Mouse (Mus musculus) intestine, postnatal 0 days (tissue): ENCODE measurements around the gene Nacc1. TPM values are rescaled to one million over a fixed set of nuclear protein-coding genes. Genes with fewer than 3 reads are reported as not detected.

Experiments used
- ATAC-seq: fragments of 200-750 bp; cut with Nextera tagmentation; 2 replicates; pipeline ENCODE4 v1.8.0; 2017; ENCODE audit warnings: mild to moderate bottlenecking, moderate TSS enrichment, moderate library complexity
- H3K27ac ChIP-seq: fragments of 300-500 bp; sonication (generic); 2 replicates; pipeline ENCODE4 v1.5.1; 2014; ENCODE audit warnings: mild to moderate bottlenecking, low read depth, low read length, moderate library complexity
- H3K27me3 ChIP-seq: fragments of 300-500 bp; sonication (generic); replicated peaks from 2 replicates; pipeline ENCODE4 v1.6.1; 2014; ENCODE audit warnings: low read length, mixed read lengths; ENCODE audit not compliant: control insufficient read depth, insufficient read depth
- H3K36me3 ChIP-seq: fragments of 300-500 bp; sonication (generic); 2 replicates; pipeline ENCODE4 v1.6.1; 2014; ENCODE audit warnings: mild to moderate bottlenecking, moderate library complexity; ENCODE audit not compliant: control insufficient read depth, insufficient read depth
- H3K4me1 ChIP-seq: fragments of 300-500 bp; sonication (generic); replicated peaks from 2 replicates; pipeline ENCODE4 v1.6.1; 2014; ENCODE audit warnings: antibody characterized with exemption, low read length, mixed read lengths; ENCODE audit not compliant: control insufficient read depth, insufficient read depth
- H3K4me2 ChIP-seq: fragments of 300-500 bp; sonication (generic); replicated peaks from 2 replicates; pipeline ENCODE4 v1.6.1; 2014; ENCODE audit warnings: low read depth, mild to moderate bottlenecking, moderate library complexity
- H3K4me3 ChIP-seq: fragments of 300-500 bp; sonication (generic); 2 replicates; pipeline ENCODE4 v1.5.1; 2014; ENCODE audit warnings: low read depth, low read length
- H3K9ac ChIP-seq: fragments of 300-500 bp; sonication (generic); 2 replicates; pipeline ENCODE4 v1.6.1; 2014; ENCODE audit warnings: mild to moderate bottlenecking, low read depth, low read length
- H3K9me3 ChIP-seq: fragments of 300-500 bp; sonication (generic); 2 replicates; pipeline ENCODE4 v1.6.1; 2016; ENCODE audit warnings: mixed run types; ENCODE audit not compliant: control insufficient read depth
- CTCF ChIP-seq: sonication (generic); IDR thresholded peaks from 2 replicates; pipeline ENCODE4 v1.5.1; 2016; ENCODE audit warnings: low read depth, mild to moderate bottlenecking, control low read depth, antibody characterized with exemption, moderate library complexity
- WGBS: fragments of 180-500 bp; shearing (Covaris S2); extraction: QIAGEN DNeasy Blood & Tissue Kit; methylation state at CpG from one replicate; pipeline ENCODE4 v1.1.7; 2014; 5-methylcytosine and 5-hydroxymethylcytosine counted together
- polyA plus RNA-seq: library from polyadenylated mRNA; unstranded; fragments of >200 nt; fragmentation: Nextera tagmentation; extraction: Ambion mirVana; gene quantifications from 2 replicates; pipeline ENCODE4 v1.2.1, GENCODE M21; 2015

Gene Nacc1
- polyA plus RNA-seq, 1 experiment from 2014 or later: 9.3 TPM

DNA sequence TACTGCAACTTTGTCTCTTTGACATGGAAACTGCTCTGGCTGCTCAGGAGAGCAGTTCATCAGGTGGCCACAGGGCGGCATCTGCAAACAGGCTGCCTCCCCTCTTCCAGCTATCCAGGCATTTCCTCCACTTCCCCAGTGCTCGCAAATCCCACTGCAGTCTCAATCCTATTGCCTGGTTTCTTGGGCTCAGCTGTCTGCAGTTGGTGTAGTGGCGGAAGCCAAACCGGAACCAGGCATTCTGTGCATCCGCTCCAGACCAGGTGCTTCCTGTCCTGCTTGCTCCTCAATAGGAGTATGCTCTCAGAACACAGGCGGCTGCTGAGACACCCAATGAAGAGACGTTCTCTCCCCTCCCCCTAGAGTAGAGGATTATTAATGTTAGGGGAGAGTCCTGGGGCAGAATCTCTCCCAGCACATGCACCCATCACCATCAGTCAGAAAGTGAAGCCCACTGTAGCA is 12.2 kb upstream of the Nacc1 start:
- Histone ChIP-seq H3K4me2 (no peak overlapping the region), H3K27me3 (peaks cover 31% of the 10 kb centered on the region), H3K4me1 (0 out of 2 replicates have a peak, but pooled peaks cover 3% of the 10 kb centered on the region), H3K36me3 (peaks cover 32% of the 10 kb centered on the region), H3K4me3 (no peak overlapping the region), H3K27ac (no peak overlapping the region), H3K9me3 (no peaks in the 10 kb centered on the region), H3K9ac (no peak overlapping the region)
- WGBS: 61% methylated on average over 7 of the region's 7 CpGs
- no peak for ATAC-seq
- peak; percentile 84 for TF ChIP-seq CTCF

DNA sequence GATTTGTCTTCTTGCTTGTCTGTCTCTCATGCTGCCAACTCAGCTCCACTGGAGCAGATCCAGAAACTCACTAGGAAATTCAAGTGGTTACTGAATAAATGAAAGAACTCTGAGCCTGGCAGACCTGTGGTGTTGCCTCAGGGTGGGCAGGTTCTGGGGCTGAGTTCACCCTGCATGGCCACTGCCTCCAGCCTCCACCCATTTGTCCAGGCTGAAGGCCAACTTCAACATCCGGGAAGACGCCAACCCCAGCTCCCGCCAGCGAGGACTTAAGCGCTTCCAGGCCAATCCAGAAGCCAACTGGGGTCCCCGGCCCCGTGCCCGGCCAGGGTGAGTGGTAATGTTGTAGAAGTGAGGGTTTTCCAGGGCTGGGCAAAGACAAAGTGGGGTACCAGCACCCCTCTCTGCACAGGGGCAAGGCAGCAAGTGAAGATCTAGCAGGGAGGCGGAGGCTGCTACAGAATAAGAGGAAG is 11.3 kb upstream of the Nacc1 start:
- H3K36me3 ChIP-seq: peaks cover 39% of the 10 kb centered on the region
- no peak for ATAC-seq
- H3K9me3 ChIP-seq: no peaks in the 10 kb centered on the region
- no peaks in the 10 kb centered on the region for H3K4me1 ChIP-seq
- no peak overlapping the region for H3K27ac ChIP-seq
- H3K27me3 ChIP-seq: peaks cover 21% of the 10 kb centered on the region
- no peak overlapping the region for H3K4me3 ChIP-seq
- no peak overlapping the region for H3K9ac ChIP-seq
- no peak overlapping the region for H3K4me2 ChIP-seq
- TF ChIP-seq CTCF: no peak
- 87% methylated on average over 9 of the region's 9 CpGs for WGBS

DNA sequence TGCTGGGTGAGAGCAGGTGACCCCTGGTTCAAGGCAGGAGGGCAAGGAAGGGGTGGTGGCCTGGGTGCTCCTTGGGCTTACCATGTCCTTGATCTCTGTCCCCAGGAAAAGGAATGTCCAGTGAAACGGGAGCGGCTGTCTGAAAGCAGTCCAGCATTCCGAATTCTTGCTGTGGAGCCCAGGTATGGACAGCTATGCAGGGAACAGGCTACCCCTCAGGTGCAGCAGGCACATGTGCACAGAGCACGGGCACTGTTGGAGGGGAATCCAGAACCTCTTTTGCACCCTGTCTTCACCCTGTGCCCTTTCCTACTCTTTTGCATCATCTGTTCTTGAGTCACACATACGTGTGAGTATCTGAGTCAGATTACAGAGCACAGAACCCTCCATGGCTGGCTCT is 10.6 kb upstream of the Nacc1 start:
- H3K36me3 ChIP-seq: peaks cover 44% of the 10 kb centered on the region
- no peak overlapping the region for H3K4me2 ChIP-seq
- no peak overlapping the region for H3K27ac ChIP-seq
- H3K9me3 ChIP-seq: no peaks in the 10 kb centered on the region
- no peaks in the 10 kb centered on the region for H3K4me1 ChIP-seq
- no peak for ATAC-seq
- no peak for TF ChIP-seq CTCF
- H3K4me3 ChIP-seq: no peak overlapping the region
- H3K27me3 ChIP-seq: peaks cover 14% of the 10 kb centered on the region
- H3K9ac ChIP-seq: no peak overlapping the region
- WGBS: 93% methylated on average over 5 of the region's 5 CpGs

DNA sequence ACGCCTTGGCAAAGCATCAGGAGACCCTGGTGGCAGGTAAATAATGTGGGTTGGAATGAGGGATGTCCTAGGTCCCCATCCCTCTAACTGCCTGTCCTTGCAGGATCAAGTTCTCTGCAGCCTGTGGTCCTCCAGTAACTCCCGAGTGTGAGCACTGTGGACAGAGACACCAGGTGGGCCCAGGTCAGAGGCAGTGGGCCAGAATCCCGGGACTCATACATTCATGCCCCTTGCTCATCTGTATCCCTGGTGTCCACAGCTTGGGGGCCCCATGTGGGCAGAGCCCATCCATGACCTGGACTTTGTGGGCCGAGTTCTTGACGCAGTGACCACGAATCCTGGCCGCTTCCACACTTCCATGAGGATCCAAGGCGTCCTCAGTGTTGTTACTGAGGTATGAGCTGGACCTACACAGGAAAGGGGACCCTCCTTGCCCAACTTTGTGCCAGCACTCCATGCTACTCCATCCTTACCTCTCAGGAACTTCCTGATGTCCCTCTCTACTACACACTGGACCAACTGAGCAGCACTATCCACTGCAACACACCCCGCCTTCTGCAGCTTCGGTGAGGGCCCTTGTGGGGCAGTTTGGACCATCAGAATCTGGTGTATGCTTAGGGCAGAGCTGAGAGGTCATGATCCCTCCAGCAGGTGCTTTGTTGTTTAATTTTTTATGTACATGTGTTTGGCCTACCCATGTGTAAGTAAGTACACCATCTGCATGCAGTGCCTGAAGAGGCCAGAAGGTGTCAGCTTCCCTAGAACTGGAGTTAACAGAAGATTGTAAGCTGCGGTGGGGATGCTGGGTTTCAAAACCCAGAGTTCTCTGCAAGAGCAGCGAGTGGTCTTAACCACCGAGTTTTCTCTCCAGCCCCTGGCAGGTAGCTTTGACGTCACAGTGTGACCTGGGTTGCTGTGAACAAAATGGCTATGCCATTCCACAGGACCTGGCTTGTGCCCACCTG is 9.8 kb upstream of the Nacc1 start:
- ATAC-seq: no peak
- H3K4me2 ChIP-seq: no peak overlapping the region
- peak; percentile 70 for TF ChIP-seq CTCF
- WGBS: 89% methylated on average over 14 of the region's 14 CpGs
- H3K27me3 ChIP-seq: peaks cover 6% of the 10 kb centered on the region
- H3K36me3 ChIP-seq: peaks cover 48% of the 10 kb centered on the region
- no peak overlapping the region for H3K27ac ChIP-seq
- no peak overlapping the region for H3K4me3 ChIP-seq
- H3K9ac ChIP-seq: no peak overlapping the region
- H3K9me3 ChIP-seq: no peaks in the 10 kb centered on the region
- no peaks in the 10 kb centered on the region for H3K4me1 ChIP-seq

DNA sequence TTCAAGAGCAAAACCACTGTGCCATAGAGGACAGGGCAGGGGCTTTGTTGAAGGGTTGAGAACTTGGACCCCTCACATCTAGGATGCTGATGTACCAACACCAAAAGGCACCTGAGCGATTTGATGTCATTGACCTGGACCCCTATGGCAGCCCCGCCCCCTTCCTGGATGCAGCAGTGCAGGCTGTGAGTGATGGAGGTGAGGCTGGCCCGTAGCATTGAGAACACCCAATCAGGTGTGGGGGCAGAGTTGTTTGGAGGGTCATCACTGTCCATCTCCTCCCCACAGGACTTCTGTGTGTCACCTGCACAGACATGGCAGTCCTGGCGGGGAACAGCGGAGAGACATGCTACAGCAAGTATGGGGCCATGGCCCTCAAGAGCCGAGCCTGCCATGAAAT is 7.5 kb upstream of the Nacc1 start:
- Histone ChIP-seq H3K4me1 (0 out of 2 replicates have a peak, but pooled peaks cover under 1% of the 10 kb centered on the region), H3K4me2 (no peak overlapping the region), H3K27me3 (no peaks in the 10 kb centered on the region), H3K27ac (no peak overlapping the region), H3K36me3 (peaks cover 51% of the 10 kb centered on the region), H3K9me3 (no peaks in the 10 kb centered on the region), H3K4me3 (no peak overlapping the region), H3K9ac (no peak overlapping the region)
- WGBS: 89% methylated on average over 6 of the region's 6 CpGs
- ATAC-seq: no peak
- TF ChIP-seq CTCF: no peak

DNA sequence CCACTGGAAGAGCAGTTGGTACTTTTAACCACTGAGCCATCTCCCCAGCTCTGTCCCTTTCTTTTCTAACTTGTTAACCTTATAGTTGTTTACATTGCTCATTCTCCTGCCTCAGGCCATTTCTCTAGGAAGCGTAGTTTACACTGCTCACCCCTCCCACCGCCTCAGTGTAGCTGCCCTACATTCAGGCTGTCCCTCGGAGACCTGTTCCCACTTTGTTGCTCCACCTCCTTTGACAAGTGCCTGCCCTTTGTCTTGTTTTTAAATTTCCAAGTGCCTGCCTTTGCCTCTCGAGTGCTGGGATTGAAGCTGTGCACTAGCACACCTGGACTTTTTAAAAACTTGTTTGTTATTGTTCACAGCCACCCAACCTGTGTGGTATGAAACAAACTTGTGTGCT is 5.7 kb upstream of the Nacc1 start:
- WGBS: 60% methylated on average over 4 of the region's 4 CpGs

More for the DNA sequence above, 5.7 kb upstream of the Nacc1 start:
- H3K4me2 ChIP-seq: no peak overlapping the region
- TF ChIP-seq CTCF: no peak
- H3K4me3 ChIP-seq: no peak overlapping the region
- H3K27me3 ChIP-seq: no peaks in the 10 kb centered on the region
- no peak overlapping the region for H3K9ac ChIP-seq
- ATAC-seq: no peak
- peaks cover 49% of the 10 kb centered on the region for H3K36me3 ChIP-seq
- H3K27ac ChIP-seq: no peak overlapping the region
- H3K9me3 ChIP-seq: no peaks in the 10 kb centered on the region
- 0 out of 2 replicates have a peak, but pooled peaks cover 5% of the 10 kb centered on the region for H3K4me1 ChIP-seq
